Mouse (Mus musculus): ENCODE data around the gene Adamts17.

DNA sequence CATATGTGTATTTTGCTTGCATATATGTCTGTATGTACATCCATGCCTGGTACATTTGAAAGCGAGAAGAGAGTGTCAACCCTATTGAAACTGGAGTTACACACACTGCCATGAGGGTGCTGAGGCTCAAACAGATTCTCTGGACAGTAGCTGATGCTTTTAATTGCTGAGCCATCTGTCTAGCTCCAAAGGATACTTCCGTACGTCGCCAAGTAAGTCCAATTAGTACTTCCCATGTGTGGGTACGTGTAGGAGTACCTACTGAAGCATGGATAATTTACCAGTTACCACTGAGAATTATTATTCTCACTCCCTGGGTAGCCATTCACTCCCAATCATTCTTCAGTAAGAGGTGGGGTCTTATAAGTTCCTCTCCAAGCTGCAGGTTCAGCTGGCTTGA is 19.7 kb downstream of the Adamts17 start:
- no peak for TF ChIP-seq CTCF (IDR thresholded peaks at IDR 0.05; ENCODE audit: borderline replicate concordance, control insufficient read depth, extremely low read depth, insufficient read depth, low read length, poor library complexity)
- TF ChIP-seq POLR2A (IDR thresholded peaks at IDR 0.05; ENCODE audit: control insufficient read depth, extremely low read depth, insufficient read depth, low read length, poor library complexity): no peak
